Mouse (Mus musculus) embryonic facial prominence, embryonic 12.5 days (tissue): Measurements from ENCODE around the gene Mysm1. TPM values are rescaled to one million over a fixed set of nuclear protein-coding genes. Genes with fewer than 3 reads are reported as not detected.

ENCODE experiments used
- ATAC-seq: fragments of 200-750 bp; cut with Nextera tagmentation; 2 replicates; pipeline ENCODE4 v1.8.0; 2017; ENCODE audit not compliant: insufficient number of reproducible peaks, insufficient read depth, low FRiP score, low TSS enrichment
- H3K27ac ChIP-seq: fragments of 300-500 bp; sonication (generic); 2 replicates; pipeline ENCODE4 v1.5.1; 2016; ENCODE audit warnings: mild to moderate bottlenecking
- H3K27me3 ChIP-seq: fragments of 300-500 bp; sonication (generic); 2 replicates; pipeline ENCODE4 v1.6.1; 2016; ENCODE audit warnings: mild to moderate bottlenecking, moderate library complexity
- H3K36me3 ChIP-seq: fragments of 300-500 bp; sonication (generic); 2 replicates; pipeline ENCODE4 v1.6.1; 2016; ENCODE audit warnings: mild to moderate bottlenecking
- H3K4me1 ChIP-seq: fragments of 300-500 bp; sonication (generic); 2 replicates; pipeline ENCODE4 v1.6.1; 2016
- H3K4me2 ChIP-seq: fragments of 300-500 bp; sonication (generic); replicated peaks from 2 replicates; pipeline ENCODE4 v1.6.1; 2016; ENCODE audit warnings: mild to moderate bottlenecking, moderate library complexity
- H3K4me3 ChIP-seq: fragments of 300-500 bp; sonication (generic); 2 replicates; pipeline ENCODE4 v1.5.1; 2016; ENCODE audit warnings: mild to moderate bottlenecking
- H3K9ac ChIP-seq: fragments of 300-500 bp; sonication (generic); 2 replicates; pipeline ENCODE4 v1.6.1; 2016; ENCODE audit warnings: mild to moderate bottlenecking, moderate library complexity
- H3K9me3 ChIP-seq: fragments of 300-500 bp; sonication (generic); 2 replicates; pipeline ENCODE4 v1.6.1; 2016; ENCODE audit warnings: mild to moderate bottlenecking, moderate library complexity
- WGBS: fragments of 180-500 bp; shearing (Covaris S2); methylation state at CpG from one replicate; pipeline ENCODE4 v1.1.7; 2016; 5-methylcytosine and 5-hydroxymethylcytosine counted together
- polyA plus RNA-seq: library from polyadenylated mRNA; unstranded; fragments of >200 nt; fragmentation: Nextera tagmentation; extraction: Ambion mirVana; gene quantifications from 2 replicates; pipeline ENCODE4 v1.2.1, GENCODE M21; 2016

The Mysm1 gene
- polyA plus RNA-seq, 1 experiment from 2014 or later: 35.8 TPM

DNA sequence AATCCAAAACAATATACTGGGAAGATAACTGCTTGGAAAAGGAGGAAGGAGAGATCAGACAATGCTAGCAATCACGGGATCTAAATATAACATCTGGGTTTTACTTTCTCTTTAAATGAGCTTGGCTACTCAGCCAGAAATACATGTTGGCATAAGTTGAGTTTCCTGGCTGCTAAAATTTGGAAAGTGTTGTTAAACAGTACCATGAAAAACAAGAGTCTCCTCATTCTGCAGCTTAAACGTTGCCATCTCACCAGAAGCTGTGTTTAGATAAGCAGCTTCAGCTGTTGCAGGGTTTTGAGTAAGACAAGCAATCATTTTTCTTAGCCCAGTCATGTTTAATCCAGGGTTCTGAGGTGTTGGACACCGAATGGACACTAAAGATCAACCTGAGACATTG, 77.1 kb downstream of the Mysm1 start:
- no peak for ATAC-seq
- H3K9ac ChIP-seq: no peak overlapping the region
- 74% methylated on average over 3 of the region's 3 CpGs for WGBS

GRCm38 (mm10) chr4:94900744-94901143, 78.2 kb downstream of the Mysm1 start:
- Histone ChIP-seq H3K27ac (no peak overlapping the region), H3K4me2 (no peak overlapping the region), H3K9ac (no peak overlapping the region), H3K36me3 (no peaks in the 10 kb centered on the region), H3K4me3 (no peak overlapping the region), H3K27me3 (no peaks in the 10 kb centered on the region), H3K4me1 (no peaks in the 10 kb centered on the region), H3K9me3 (no peaks in the 10 kb centered on the region)
- no peak for ATAC-seq
- WGBS: 25% methylated on average over 2 of the region's 2 CpGs

More for the DNA sequence above, 77.1 kb downstream of the Mysm1 start:
- Histone ChIP-seq H3K4me1 (no peaks in the 10 kb centered on the region), H3K27ac (no peak overlapping the region), H3K27me3 (no peaks in the 10 kb centered on the region), H3K36me3 (no peaks in the 10 kb centered on the region), H3K4me2 (no peak overlapping the region), H3K9me3 (no peaks in the 10 kb centered on the region), H3K4me3 (no peak overlapping the region)

Other genes with a start within 250 kb of the Mysm1 start
- 9.8 and 10.8 TPM in 2 replicates for gene Tek, start 239.8 kb downstream of the Mysm1 start, polyA plus RNA-seq
- 0.22 and 0.35 TPM in 2 replicates for gene Eqtn, start 50.3 kb downstream of the Mysm1 start, polyA plus RNA-seq
- gene Jun, start 73.1 kb upstream of the Mysm1 start, polyA plus RNA-seq: 112 and 118 TPM in 2 replicates